Mouse (Mus musculus): ENCODE results near the gene Bbs12. TPM values are rescaled to one million over a fixed set of nuclear protein-coding genes. Genes with fewer than 3 reads are reported as not detected.
A peak's percentile ranks its signal among the peaks of the same experiment; 100 is the strongest.

The Bbs12 gene
- 1 to 10 TPM; 3.8 to 4.0 TPM for total RNA-seq (2021)
- long read RNA-seq, experiment 1, partial matches to known transcripts, result 0 of 5 reads
- long read RNA-seq, experiment 1, other reads (novel, unspliced or antisense), result 0 of 5 reads
- long read RNA-seq, experiment 2, partial matches to known transcripts, result 0 of 1 reads
- long read RNA-seq, experiment 2, other reads (novel, unspliced or antisense), result 0 of 1 reads

DNA sequence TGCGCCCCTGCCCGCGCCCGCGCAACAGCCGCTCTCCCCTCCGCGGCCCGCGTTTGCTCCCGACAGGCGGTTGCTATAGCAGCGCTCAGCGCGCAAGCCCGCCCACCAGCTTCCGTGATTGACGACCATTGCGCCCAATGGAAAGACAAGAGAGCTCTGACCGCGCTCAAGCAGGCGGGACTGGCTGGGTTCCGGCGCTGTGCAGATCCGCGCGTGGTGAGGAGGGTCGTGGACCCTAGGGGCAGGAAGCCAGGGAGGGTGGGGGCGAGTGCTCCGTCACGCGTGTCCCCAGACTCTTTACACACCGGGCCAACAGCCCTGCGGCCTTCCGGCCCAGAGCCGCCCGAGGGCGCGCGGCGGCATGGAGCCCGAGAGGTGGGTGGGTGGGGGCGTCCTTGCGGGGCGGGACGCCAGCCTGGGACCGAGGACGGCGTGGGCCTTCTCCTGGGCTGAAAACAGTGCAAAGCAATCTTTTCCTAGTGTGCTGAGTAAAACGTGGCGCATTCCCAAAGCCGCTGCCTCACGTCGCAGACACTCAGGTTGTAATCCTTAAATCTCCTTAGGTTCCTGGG lies at the start of gene Bbs12, which contains the start of gene Cetn4:
Bbs12 (plus strand) TSS at position 185 of the 572 bp plus-strand sequence.
Cetn4 (minus strand) TSS at position 339 of the 572 bp plus-strand sequence.
- peak; percentile 93 to 98 for DNase-seq (ENCODE audit: low spot score in 2 of 2)

DNA sequence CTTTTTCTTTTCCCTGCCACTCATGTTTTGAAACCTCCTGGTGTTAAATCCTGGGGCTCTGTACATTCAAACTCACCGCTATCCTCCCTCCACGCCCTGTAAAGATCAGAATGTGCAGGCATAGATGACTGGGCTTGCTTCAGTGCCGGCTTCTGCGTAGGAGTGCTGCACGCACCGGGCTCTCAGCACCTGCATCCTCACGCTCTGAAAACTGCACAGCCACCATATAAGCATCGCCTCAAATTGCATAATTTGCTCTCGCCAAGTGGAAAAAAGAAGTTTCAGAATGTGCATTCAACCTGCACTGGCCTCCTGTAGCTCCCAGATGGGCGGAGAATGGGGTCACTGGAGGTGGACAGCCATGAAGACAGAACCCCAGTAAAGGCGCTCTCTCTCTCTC lies 44.0 kb upstream of the Bbs12 start:
- no peak for DNase-seq (ENCODE audit: low spot score in 2 of 2)

DNA sequence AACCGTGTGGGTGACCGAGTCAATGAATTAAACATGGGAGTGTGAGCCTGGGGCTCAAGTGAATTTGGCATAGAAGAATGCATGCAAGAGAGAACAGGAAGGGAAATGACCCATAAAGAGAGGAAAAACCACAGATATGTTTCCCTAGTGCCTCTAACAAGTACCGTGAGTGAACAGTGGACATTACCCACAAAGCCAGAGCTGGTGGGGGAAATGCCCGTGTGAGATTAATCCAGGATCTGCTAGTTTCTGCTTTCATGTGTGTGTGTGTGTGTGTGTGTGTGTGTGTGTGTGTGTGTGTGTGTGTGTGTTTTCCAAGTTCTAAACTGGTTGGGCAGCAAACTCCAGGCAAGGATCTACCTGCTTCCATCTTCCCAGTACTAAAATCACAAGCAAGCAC lies 42.4 kb upstream of the Bbs12 start:
- DNase-seq (ENCODE audit: low spot score in 2 of 2), result no peak

DNA sequence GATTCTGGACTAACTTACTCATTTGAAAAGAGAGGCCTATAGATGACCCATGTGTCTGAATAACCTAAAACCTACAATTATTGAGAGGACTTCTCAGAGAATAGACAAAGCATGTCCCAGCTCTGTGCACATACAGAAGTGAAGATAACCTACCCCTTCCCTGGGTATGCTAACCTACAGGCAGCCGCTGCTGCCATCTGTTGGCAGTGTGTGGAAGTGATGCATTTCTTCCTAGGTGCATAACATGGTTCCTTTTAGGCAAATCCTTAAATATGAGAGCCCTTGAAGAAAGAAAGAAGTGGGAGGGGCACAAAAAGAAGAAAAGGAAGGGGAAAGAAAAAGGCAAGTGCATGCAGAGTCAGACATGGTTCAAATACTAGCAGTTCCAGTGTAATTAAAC lies 41.1 kb upstream of the Bbs12 start:
- peak in 1 of 2 experiments; percentile 29 for DNase-seq (ENCODE audit: low spot score in 2 of 2)

DNA sequence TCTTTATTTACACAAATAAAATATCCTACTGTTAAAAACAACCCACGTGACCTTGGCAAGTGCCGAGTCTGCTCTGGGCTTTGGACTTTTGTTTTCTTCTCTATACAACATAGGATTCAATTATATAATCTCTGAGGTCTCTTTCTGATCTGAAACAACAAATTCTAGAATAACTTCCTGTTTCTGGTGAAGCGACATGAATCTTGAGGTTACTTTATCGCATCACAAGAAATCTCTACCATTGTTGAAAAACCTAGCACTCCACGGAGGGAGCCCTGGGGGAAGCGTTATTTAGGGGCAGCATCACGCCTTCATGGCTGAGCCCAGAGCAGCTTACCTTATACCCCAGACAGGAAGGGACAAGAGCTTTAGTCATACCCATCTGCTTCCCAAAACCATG lies 39.3 kb upstream of the Bbs12 start:
- DNase-seq (ENCODE audit: low spot score in 2 of 2), result no peak

DNA sequence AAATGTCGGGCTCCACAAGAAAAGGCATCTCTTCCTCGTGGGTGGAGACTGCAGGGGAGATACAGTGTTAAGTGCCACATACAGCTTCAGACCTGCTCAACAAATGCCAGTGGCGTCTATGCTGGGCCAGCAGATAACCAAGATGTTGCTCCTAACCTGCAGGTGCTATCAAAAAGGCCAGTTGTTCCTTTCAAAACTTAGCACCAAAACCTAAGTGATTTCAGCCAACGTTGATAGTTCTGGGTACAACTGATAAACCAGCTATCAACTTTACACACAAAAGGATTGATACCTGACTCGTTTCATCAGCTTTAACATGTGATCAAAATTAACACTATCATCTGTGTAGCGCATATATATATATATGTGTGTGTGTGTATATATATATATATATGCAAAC lies 37.7 kb upstream of the Bbs12 start:
- DNase-seq (ENCODE audit: low spot score in 2 of 2), result no peak

DNA sequence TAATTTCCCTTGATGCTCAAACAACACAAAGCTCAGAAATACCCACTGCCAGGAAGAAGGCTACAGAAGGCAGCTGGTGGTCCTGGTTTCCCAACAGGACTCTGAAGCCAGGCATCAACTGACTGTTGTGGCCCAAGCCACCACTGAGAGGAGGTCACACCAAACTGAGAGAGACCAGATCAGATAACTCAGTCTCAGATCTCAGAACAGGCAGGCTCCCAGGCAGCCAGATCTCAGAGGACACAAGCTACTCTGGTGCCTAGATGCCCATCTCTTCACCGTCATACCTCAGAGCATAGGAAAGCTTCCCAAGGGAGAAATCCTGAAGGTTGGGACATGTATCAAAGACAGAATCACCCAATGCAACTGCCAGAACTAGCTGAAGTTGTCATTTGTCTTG lies 32.1 kb upstream of the Bbs12 start:
- no peak for DNase-seq (ENCODE audit: low spot score in 2 of 2)

DNA sequence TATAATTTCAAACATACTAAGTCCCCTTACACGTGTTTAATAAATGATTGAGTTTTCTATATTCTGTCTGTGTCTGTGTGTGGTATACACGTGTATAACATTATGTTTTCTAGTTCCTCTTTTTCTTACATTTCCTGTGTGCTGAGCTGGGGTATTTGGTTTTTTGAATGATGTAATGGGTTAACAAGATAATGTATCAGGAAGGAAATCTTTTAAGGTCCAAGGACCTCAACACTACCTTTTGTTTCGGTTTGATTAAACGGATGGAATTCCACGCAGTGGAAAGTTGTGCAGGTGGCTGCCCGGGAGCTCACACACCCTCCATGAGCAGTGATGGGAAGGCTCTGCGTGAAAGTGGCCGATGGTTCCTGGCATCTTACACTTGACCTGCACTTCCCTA lies 31.5 kb upstream of the Bbs12 start:
- no peak for DNase-seq (ENCODE audit: low spot score in 2 of 2)

DNA sequence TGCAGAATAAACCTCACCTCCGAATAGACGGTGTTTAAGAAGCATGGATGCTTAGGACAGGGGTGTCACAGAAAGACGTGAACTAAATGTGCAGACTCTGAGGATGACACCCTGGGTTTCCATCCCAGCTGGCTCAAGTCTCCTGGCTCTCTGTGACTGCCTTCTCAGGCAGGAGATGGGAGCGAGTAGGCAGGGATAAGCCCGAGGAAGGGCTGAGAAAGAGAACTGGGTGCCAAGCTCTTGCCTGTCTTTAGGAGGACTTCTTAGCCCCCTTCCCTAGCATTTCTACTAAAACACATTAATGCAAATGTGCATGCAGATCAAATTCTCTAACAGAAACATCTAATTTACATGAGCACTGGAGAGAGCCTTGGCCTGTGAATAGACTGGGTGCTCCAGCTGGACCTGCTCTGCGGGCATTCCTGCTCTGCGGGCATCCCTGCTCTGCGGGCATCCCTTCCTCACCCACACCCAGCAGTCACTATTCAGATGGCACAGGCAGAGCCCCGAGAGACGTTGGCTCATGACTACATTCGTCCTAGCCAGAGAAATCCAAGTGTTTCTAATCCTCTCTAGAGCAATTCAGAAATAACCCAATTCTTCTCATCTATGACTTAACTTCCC lies 29.9 kb upstream of the Bbs12 start:
- no peak for DNase-seq (ENCODE audit: low spot score in 2 of 2)

DNA sequence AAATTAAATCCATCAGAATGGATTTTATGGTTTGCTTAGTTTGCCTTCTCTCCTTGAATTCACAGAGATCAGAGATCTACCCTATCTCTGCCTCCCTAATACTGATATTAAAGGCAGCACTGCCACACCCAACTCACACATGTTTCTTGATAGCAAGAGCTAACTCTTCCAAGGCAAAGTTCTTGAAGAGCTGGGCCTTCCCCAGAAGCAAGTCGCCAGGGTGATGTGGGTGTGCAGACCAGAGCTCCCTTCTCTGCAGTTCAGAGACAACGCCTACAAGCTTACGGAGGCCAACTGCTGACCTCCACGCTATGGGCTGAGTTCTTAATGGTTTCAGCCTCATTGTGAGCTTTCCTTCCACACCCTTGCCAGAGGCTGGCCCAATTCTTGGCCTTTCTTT lies 29.1 kb upstream of the Bbs12 start:
- DNase-seq (ENCODE audit: low spot score in 2 of 2), result no peak

DNA sequence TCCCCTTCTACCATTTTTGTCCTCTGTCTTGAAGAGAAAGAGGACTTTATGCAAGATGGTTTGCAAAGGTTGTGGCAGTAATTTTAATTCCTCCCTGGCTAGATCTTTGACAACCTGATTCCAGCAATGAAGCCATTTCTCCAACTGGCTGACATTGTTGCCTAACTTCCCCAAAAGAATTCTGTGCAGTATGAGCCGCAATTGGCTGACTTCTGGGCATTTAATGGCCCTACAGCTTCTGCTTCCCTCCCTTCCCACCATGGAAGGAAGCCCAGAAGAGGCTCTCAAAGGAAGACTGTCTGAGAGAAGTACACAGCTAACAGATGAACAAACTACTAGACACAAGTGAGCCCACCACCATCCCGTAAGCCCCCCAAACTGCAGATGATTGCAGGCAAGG lies 23.1 kb upstream of the Bbs12 start:
- DNase-seq (ENCODE audit: low spot score in 2 of 2), result no peak

DNA sequence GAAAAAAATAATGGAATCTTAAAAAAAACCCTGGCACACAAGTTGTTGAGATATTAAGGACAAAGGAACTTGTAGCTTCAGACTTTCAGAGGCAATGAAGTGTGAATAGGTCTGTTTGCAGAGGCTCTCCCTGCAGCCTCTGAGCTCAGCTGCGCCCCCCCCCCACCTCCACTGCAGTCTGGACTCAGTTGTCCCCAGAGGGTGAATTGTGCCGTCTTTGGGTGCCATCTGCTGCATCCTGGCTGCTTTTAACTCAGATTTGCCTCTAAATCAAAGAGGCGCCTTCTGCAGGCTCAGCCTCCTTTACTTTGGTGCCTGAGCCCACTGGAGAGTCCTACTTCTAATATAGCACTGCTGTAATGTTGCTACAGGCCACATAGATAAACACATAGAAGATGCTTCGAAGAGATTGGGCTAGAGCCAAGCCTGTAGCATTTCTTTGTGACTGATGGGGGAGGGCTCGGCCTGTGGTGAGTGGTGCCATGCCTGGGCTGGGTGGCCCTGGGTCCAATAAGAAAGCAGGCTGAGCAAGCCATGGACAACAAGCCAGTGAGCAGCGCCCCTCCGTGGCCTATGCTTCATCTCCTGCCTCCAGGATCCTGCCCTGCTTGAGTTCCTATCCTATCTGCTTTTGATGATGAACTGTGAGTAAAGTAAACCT lies 21.3 kb upstream of the Bbs12 start:
- DNase-seq (ENCODE audit: low spot score in 2 of 2), result no peak

DNA sequence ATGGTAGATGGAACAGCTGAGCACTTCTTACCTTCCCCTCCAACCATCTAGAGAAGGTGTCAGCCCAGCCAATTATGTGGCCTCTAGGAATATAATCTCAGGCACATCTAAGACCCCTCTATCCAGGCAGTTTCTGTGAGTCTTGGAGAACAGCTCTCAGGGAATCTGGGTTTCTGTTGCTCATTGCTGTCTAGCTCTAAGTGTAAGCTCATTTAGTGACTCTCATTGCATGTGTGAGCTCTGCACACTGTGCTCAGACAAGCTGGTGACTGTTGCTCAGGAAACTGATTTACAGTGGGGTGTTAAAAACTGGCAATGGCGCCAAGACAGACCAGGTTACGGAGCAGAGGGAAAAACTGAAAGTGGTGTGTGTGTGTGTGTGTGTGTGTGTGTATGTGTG lies 20.4 kb upstream of the Bbs12 start:
- no peak for DNase-seq (ENCODE audit: low spot score in 2 of 2)

DNA sequence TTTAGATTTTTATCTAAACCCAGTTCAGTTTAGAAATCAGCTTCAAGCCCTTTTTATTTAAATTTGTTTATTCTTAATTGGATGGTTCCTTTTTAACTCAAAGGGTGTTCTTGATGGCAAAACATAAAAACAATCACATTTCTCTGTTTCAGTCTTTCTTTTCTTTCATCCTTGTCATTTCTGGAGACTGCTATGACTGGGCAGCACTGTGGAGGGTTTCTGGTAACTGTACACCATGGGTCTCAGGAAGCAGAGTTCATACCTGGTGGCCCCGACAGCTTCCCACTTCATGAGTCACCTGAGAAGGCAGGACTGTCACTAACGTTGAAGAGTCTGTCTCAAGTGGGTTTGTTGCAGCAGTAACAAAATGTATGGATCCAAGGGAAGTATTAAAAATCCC lies 19.7 kb upstream of the Bbs12 start:
- no peak for DNase-seq (ENCODE audit: low spot score in 2 of 2)

DNA sequence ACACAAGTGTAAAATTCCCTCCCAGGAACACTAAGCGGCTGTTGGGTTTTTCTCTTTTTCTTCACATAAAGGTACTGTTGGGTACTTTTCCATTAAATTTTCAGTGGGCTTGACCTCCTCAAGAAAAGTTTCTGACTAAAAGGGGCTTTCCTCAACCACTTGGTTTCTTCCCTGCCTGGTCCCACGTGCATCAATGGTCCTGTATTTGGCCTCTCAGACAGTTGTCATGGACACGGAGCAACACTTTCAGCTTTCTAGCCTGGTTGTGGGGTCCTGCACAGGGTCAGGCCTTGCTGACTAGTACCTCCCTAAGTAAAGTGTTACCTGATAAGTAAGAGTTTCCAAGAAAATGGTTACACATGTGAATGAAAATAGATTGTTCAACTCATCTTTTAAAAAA lies 12.9 kb upstream of the Bbs12 start:
- DNase-seq (ENCODE audit: low spot score in 2 of 2), result no peak

DNA sequence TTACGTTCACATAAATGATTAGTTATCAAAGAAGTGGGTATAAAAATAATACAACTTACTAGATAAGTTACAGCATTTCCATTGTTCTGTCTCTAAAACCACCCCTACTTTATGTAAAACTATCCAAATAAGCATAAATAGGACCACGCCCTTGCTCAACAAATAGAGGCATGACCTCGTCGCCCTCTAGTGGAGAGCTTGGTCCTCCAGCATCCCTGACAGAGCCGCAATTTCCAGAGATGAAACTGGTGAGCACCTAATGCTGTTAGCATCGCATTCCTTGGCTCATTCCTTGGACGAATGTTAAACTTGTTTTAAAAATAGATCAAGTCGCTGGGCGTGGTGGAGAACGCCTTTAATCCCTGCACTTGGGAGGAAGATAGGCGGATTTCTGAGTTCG lies 9.7 kb upstream of the Bbs12 start:
- DNase-seq (ENCODE audit: low spot score in 2 of 2), result peak in 1 of 2 experiments; percentile 37

DNA sequence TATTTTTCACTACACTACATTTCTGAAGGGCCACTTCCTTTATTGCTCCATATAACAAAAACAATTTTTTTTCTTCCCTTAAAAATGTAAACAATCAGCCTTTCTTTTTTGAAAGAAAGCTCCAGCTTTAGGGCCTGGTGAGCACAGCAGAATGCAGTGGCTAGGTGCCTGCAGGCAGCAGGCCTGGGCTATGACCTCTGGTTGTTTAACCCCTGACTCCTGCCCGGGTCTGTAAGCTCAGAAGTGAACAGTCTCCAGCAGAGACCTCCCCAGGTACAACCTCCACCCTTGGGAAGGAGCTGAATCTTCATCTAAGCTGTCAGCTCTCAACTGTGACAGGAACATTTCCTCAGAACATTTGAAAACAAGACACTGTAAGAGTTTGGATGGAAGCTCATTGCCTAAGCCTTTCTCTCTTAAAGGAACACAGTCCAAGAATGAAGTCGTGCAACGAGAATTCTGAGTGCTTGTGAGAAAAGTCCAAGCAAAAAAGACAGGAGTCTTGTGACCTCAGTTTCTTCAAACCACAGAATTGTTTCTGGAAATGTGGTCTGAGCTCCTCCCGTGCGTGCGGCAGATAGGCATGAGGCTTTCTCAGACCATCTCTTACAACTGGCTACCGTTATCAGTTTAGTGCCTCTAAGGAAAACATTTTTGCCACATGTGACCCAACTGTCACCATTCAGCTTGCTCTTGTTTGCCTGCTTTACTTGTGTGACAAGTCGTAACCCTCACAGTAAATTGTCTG lies 8.8 kb upstream of the Bbs12 start:
- DNase-seq (ENCODE audit: low spot score in 2 of 2), result no peak

DNA sequence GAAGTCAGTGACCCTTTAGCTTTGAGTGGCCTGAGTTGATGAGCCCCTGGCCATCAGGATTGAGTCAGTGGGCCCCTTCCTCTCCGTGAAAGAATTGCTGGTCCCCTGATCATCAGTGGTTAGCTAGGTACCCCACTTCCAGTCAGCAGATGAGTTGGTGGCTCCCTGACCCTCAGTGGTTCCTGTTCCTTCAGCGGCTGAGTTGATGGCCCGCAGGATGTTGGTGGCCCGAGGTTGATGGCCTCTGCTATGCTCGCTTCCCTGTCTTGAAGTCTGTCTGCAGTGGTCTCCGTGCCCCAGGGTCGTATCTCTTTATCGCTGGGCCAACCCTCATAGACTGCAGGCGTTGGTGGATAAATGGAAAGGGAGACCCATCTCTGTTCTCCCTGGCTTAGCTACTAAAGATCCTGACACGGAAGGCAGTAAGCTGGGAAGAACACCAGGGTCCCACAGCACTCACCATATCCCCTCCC lies 421 bp upstream of the Bbs12 start:
- no peak for DNase-seq (ENCODE audit: low spot score in 2 of 2)

DNA sequence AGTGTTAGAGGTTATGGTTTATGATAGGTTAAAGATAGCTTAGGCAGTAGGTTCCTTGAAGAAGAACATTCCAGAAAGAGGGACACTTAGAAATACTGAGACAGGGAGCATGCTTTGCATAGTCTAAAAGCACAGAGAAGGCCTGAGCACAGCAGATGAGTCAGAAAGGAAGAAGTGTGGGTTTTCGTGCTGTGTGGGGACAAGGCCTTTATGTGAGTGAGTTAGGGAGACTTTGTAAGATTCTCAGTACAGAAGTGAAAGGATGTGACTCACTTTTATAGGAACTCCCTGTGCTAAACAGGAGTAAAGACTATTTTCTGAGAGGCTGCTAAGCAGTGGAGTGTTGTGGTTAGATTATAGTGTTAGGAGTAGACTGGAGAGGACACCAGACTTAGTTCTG lies 1.0 kb downstream of the Bbs12 start:
- no peak for DNase-seq (ENCODE audit: low spot score in 2 of 2)

DNA sequence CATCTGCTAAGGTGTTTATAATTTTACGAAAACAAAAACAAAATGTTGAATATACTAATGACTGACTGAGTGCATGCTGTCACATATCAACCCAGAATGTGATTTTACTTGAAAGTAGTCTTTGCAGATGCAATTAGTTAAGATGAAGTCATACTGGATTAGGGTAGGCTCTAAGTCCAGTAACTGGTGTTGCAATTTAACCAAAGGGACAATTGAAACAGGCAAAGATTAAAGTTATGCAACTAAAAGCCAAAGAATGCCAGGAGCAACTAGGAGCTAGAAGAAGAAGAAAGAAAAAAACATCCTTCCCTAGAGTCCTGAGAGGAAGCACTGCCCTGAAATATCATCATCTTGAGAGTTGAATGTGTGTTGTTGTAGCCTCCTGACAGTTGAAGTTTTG lies 3.9 kb downstream of the Bbs12 start:
- no peak for DNase-seq (ENCODE audit: low spot score in 2 of 2)

DNA sequence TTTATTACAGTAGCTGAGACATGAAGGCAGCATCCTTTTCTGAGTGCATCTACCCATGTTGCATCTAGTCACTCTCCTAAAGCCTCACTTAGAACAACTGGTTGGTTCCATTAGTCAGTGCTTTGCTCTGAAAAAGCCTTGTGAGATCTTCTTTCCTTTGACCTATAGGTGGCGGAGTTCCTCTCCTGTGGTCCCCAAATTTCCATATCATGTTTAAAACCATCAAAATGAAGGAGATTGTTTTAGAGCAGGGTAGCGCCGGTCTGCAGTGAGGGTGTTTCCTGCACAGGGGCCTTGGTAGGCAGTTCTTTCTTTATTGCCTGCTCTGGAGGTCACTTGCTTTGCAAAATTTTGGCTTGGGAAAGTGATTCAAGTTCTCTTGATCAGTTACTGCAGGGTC lies 12.0 kb downstream of the Bbs12 start:
- no peak for DNase-seq (ENCODE audit: low spot score in 2 of 2)
